Mouse (Mus musculus) cerebellum, adult 9-10 months (tissue): Measurements from ENCODE around the gene Zc2hc1b.
A peak's percentile ranks its signal among the peaks of the same experiment; 100 is the strongest.

Experiments
- DNase-seq: peaks from one replicate; pipeline ENCODE4 v3.0.0; 2022

The Zc2hc1b gene

GRCm38 (mm10) chr10:13171461-13171860 is 6.4 kb downstream of the Zc2hc1b start:
- DNase-seq, result no peak

- no peak for DNase-seq
Measured at GRCm38 (mm10) chr10:13170739-13171448, 6.9 kb downstream of the Zc2hc1b start.

- DNase-seq, result no peak
Measured at GRCm38 (mm10) chr10:13168461-13168860, 9.4 kb downstream of the Zc2hc1b start.

GRCm38 (mm10) chr10:13162031-13162430 is 15.8 kb downstream of the Zc2hc1b start:
- no peak for DNase-seq

- DNase-seq, result no peak
Measured at GRCm38 (mm10) chr10:13160913-13161312, 16.9 kb downstream of the Zc2hc1b start.

GRCm38 (mm10) chr10:13155377-13155776 is 22.4 kb downstream of the Zc2hc1b start:
- no peak for DNase-seq

GRCm38 (mm10) chr10:13152811-13153364 is 24.9 kb downstream of the Zc2hc1b start:
- no peak for DNase-seq

- DNase-seq, result peak; percentile 4
Measured at GRCm38 (mm10) chr10:13151353-13151752, 26.5 kb downstream of the Zc2hc1b start.

- DNase-seq, result no peak
Measured at GRCm38 (mm10) chr10:13150435-13150834, 27.4 kb downstream of the Zc2hc1b start.

GRCm38 (mm10) chr10:13140434-13140833 is 37.4 kb downstream of the Zc2hc1b start:
- DNase-seq, result no peak

- no peak for DNase-seq
Measured at GRCm38 (mm10) chr10:13137906-13138305, 39.9 kb downstream of the Zc2hc1b start.

- no peak for DNase-seq
Measured at GRCm38 (mm10) chr10:13135751-13136150, 42.1 kb downstream of the Zc2hc1b start.

GRCm38 (mm10) chr10:13135276-13135675 is 42.5 kb downstream of the Zc2hc1b start:
- no peak for DNase-seq

GRCm38 (mm10) chr10:13133850-13134249 is 44.0 kb downstream of the Zc2hc1b start:
- no peak for DNase-seq

- DNase-seq, result no peak
Measured at GRCm38 (mm10) chr10:13127946-13128345, 49.9 kb downstream of the Zc2hc1b start.

GRCm38 (mm10) chr10:13127335-13127734 is 50.5 kb downstream of the Zc2hc1b start:
- no peak for DNase-seq

- no peak for DNase-seq
Measured at GRCm38 (mm10) chr10:13125811-13126210, 52.0 kb downstream of the Zc2hc1b start.

- no peak for DNase-seq
Measured at GRCm38 (mm10) chr10:13119300-13119699, 58.5 kb downstream of the Zc2hc1b start.

GRCm38 (mm10) chr10:13118770-13119102 is 59.1 kb downstream of the Zc2hc1b start:
- DNase-seq, result no peak

GRCm38 (mm10) chr10:13118024-13118769 is 59.6 kb downstream of the Zc2hc1b start:
- no peak for DNase-seq

GRCm38 (mm10) chr10:13116706-13117665 is 60.8 kb downstream of the Zc2hc1b start:
- DNase-seq, result no peak

- no peak for DNase-seq
Measured at GRCm38 (mm10) chr10:13115030-13115429, 62.8 kb downstream of the Zc2hc1b start.

- no peak for DNase-seq
Measured at GRCm38 (mm10) chr10:13113641-13114040, 64.2 kb downstream of the Zc2hc1b start.
